Comparison of ENCODE assay signal across 25 mouse cellular contexts in genomic region chr1:128539555-128539954, GRCm38 (mm10). TPM values are rescaled to one million over a fixed set of nuclear protein-coding genes. Genes with fewer than 3 reads are reported as not detected.
A peak's percentile ranks its signal among the peaks of the same experiment; 100 is the strongest.
DNase-seq lines count a peak whose midpoint lies in the region; ATAC-seq and TF ChIP-seq lines count a peak whose summit lies in the region.
"Had no signal": no experiment of that assay in that cellular context is flagged by ENCODE, and none has a peak within 500 bp of the region (broad histone marks: within the 10 kb centered on the region; RNA-seq: fewer than 3 reads in every experiment).

No protein-coding gene starts in this region.

- no peak overlapping the region for H3K4me2 ChIP-seq in forebrain, embryonic 13.5 days
- no peak overlapping the region for H3K4me2 ChIP-seq in forebrain, embryonic 12.5 days
- no peak overlapping the region for H3K4me2 ChIP-seq in forebrain, embryonic 16.5 days (ENCODE audit: low read length)
- H3K4me2 ChIP-seq in hindbrain, postnatal 0 days (ENCODE audit: low read depth, low read length): no peak overlapping the region
- H3K4me2 ChIP-seq in midbrain, embryonic 16.5 days (ENCODE audit: low read length): no peak overlapping the region
- H3K4me2 ChIP-seq: heart, embryonic 13.5 days; intestine, embryonic 15.5 days had no signal

- no peaks in the 10 kb centered on the region for H3K27me3 ChIP-seq in forebrain, embryonic 13.5 days
- peaks cover 4% of the 10 kb centered on the region for H3K27me3 ChIP-seq in forebrain, embryonic 12.5 days
- no peaks in the 10 kb centered on the region for H3K27me3 ChIP-seq in forebrain, embryonic 16.5 days (replicated peaks; ENCODE audit: control insufficient read depth, insufficient read depth, low read length)
- no peaks in the 10 kb centered on the region for H3K27me3 ChIP-seq in hindbrain, postnatal 0 days (ENCODE audit: insufficient read depth, low read length)
- H3K27me3 ChIP-seq in midbrain, embryonic 16.5 days (ENCODE audit: control insufficient read depth, insufficient read depth, low read depth, low read length): no peaks in the 10 kb centered on the region
- H3K27me3 ChIP-seq: intestine, embryonic 15.5 days had no signal

- peak; percentile 25 for DNase-seq in hindbrain, postnatal 0 days (ENCODE audit: low spot score)
- no peak for DNase-seq in lung, adult 18-20 months
- no peak for DNase-seq in frontal cortex, adult 2 months (ENCODE audit: extremely low spot score in 1 of 2, low spot score in 1 of 2)
- DNase-seq in embryo, embryonic 11 days: no peak
- DNase-seq: adrenal gland, postnatal 14 days; cerebellum, adult 18-20 months; cerebellum, postnatal 36 days; gastrocnemius, postnatal 10 days; heart, adult 18-20 months; kidney, postnatal 4 days; lung, postnatal 10 days; retina, postnatal 1 day; right cerebral cortex, postnatal 4 days had no signal

- H3K27ac ChIP-seq in forebrain, embryonic 13.5 days: peak overlapping the region; percentile 33; the same call in 1 of the 2 replicates
- no peak overlapping the region for H3K27ac ChIP-seq in forebrain, embryonic 12.5 days
- peak overlapping the region; percentile 48 for H3K27ac ChIP-seq in forebrain, embryonic 16.5 days (ENCODE audit: low read length)
- no peak overlapping the region for H3K27ac ChIP-seq in hindbrain, postnatal 0 days
- H3K27ac ChIP-seq in midbrain, embryonic 16.5 days (ENCODE audit: low read length): peak overlapping the region; percentile 38
- H3K27ac ChIP-seq: embryonic facial prominence, embryonic 10.5 days; heart, embryonic 13.5 days; intestine, embryonic 15.5 days; liver, embryonic 14.5 days; stomach, postnatal 0 days had no signal

- H3K4me1 ChIP-seq in forebrain, embryonic 13.5 days: 0 out of 2 replicates have a peak, but pooled peaks cover 6% of the 10 kb centered on the region
- H3K4me1 ChIP-seq in forebrain, embryonic 12.5 days: peaks cover 17% of the 10 kb centered on the region
- no peaks in the 10 kb centered on the region for H3K4me1 ChIP-seq in forebrain, embryonic 16.5 days (replicated peaks; ENCODE audit: control insufficient read depth, insufficient read depth, low read length)
- no peaks in the 10 kb centered on the region for H3K4me1 ChIP-seq in hindbrain, postnatal 0 days (ENCODE audit: insufficient read depth, low read length)
- peaks cover 8% of the 10 kb centered on the region for H3K4me1 ChIP-seq in midbrain, embryonic 16.5 days (ENCODE audit: control insufficient read depth, insufficient read depth, low read length)
- H3K4me1 ChIP-seq: intestine, embryonic 15.5 days had no signal

- H3K36me3 ChIP-seq in forebrain, embryonic 13.5 days (ENCODE audit: poor library complexity, severe bottlenecking): no peaks in the 10 kb centered on the region
- no peaks in the 10 kb centered on the region for H3K36me3 ChIP-seq in forebrain, embryonic 12.5 days (replicated peaks)
- no peaks in the 10 kb centered on the region for H3K36me3 ChIP-seq in forebrain, embryonic 16.5 days (ENCODE audit: control insufficient read depth, insufficient read depth)
- H3K36me3 ChIP-seq in hindbrain, postnatal 0 days (ENCODE audit: insufficient read depth, low read length): no peaks in the 10 kb centered on the region
- no peaks in the 10 kb centered on the region for H3K36me3 ChIP-seq in midbrain, embryonic 16.5 days (ENCODE audit: control insufficient read depth, insufficient read depth, low read length)
- H3K36me3 ChIP-seq: embryonic facial prominence, embryonic 10.5 days; G1E; heart, embryonic 13.5 days; intestine, embryonic 15.5 days had no signal

- H3K9ac ChIP-seq in forebrain, embryonic 13.5 days: no peak overlapping the region
- no peak overlapping the region for H3K9ac ChIP-seq in forebrain, embryonic 12.5 days
- H3K9ac ChIP-seq in forebrain, embryonic 16.5 days (replicated peaks; ENCODE audit: low read depth, low read length): no peak overlapping the region
- no peak overlapping the region for H3K9ac ChIP-seq in hindbrain, postnatal 0 days (replicated peaks; ENCODE audit: low read length)
- H3K9ac ChIP-seq in midbrain, embryonic 16.5 days (ENCODE audit: low read depth, low read length): no peak overlapping the region
- H3K9ac ChIP-seq: heart, embryonic 13.5 days; intestine, embryonic 15.5 days; liver, embryonic 14.5 days had no signal

- ATAC-seq in forebrain, embryonic 13.5 days: 0 out of 2 replicates have a peak, but pooled peaks have one; percentile 49
- no peak for ATAC-seq in forebrain, embryonic 12.5 days (ENCODE audit: low FRiP score)
- peak; percentile 75 for ATAC-seq in forebrain, embryonic 16.5 days
- ATAC-seq in hindbrain, postnatal 0 days: no peak
- ATAC-seq in midbrain, embryonic 16.5 days: peak; percentile 46; the same call in 1 of the 2 replicates
- ATAC-seq: CD4-positive, CD25-positive, alpha-beta regulatory T cell, adult 4 months; intestine, embryonic 15.5 days had no signal

- H3K4me3 ChIP-seq in forebrain, embryonic 13.5 days: no peak overlapping the region
- no peak overlapping the region for H3K4me3 ChIP-seq in forebrain, embryonic 12.5 days (replicated peaks)
- no peak overlapping the region for H3K4me3 ChIP-seq in forebrain, embryonic 16.5 days (replicated peaks; ENCODE audit: low read length)
- no peak overlapping the region for H3K4me3 ChIP-seq in hindbrain, postnatal 0 days (ENCODE audit: low read length)
- H3K4me3 ChIP-seq in midbrain, embryonic 16.5 days (ENCODE audit: low read depth, low read length): no peak overlapping the region
- H3K4me3 ChIP-seq: embryonic facial prominence, embryonic 10.5 days; heart, embryonic 13.5 days; intestine, embryonic 15.5 days; myocyte had no signal

- no peak for TF ChIP-seq CTCF in hindbrain, postnatal 0 days (IDR thresholded peaks at IDR 0.05; ENCODE audit: low read depth)

- WGBS in forebrain, embryonic 13.5 days: 58% methylated on average over 10 of the region's 10 CpGs
- 70% methylated on average over 10 of the region's 10 CpGs for WGBS in forebrain, embryonic 12.5 days
- WGBS in forebrain, embryonic 16.5 days: 54% methylated on average over 10 of the region's 10 CpGs
- 33% methylated on average over 10 of the region's 10 CpGs for WGBS in hindbrain, postnatal 0 days
- WGBS in midbrain, embryonic 16.5 days: 33% methylated on average over 10 of the region's 10 CpGs

- no peaks in the 10 kb centered on the region for H3K9me3 ChIP-seq in forebrain, embryonic 13.5 days (replicated peaks)
- H3K9me3 ChIP-seq in forebrain, embryonic 12.5 days: no peaks in the 10 kb centered on the region
- no peaks in the 10 kb centered on the region for H3K9me3 ChIP-seq in forebrain, embryonic 16.5 days (ENCODE audit: control insufficient read depth, low read length)
- H3K9me3 ChIP-seq in hindbrain, postnatal 0 days (ENCODE audit: low read length): no peaks in the 10 kb centered on the region
- no peaks in the 10 kb centered on the region for H3K9me3 ChIP-seq in midbrain, embryonic 16.5 days (replicated peaks; ENCODE audit: control insufficient read depth, low read length, poor library complexity, severe bottlenecking)
- H3K9me3 ChIP-seq: embryonic facial prominence, embryonic 10.5 days; G1E; heart, embryonic 13.5 days; intestine, embryonic 15.5 days had no signal

RNA-seq across cellular contexts. Expression of gene Cxcr4, which starts 52.5 kb away (rescaled TPM):
- 5.8 and 9.1 TPM in 2 replicates for polyA plus RNA-seq in forebrain, embryonic 13.5 days (2015; fragmentation: Nextera tagmentation; extraction: Ambion mirVana)
- 9.5 and 10.1 TPM in 2 replicates for polyA plus RNA-seq in forebrain, embryonic 12.5 days (2016; fragmentation: Nextera tagmentation; extraction: Ambion mirVana)
- polyA plus RNA-seq in forebrain, embryonic 16.5 days (2015; fragmentation: Nextera tagmentation; extraction: Ambion mirVana): 11.3 and 14.4 TPM in 2 replicates
- 76.1 and 95.8 TPM in 2 replicates for total RNA-seq in hindbrain, postnatal 0 days (2014; rRNA removed)
- 5.1 and 5.2 TPM in 2 replicates for polyA plus RNA-seq in hindbrain, postnatal 0 days (2015; fragmentation: Nextera tagmentation; extraction: Ambion mirVana)
- polyA plus RNA-seq in midbrain, embryonic 16.5 days (2015; fragmentation: Nextera tagmentation; extraction: Ambion mirVana): 4.0 and 5.6 TPM in 2 replicates
- polyA plus RNA-seq in frontal cortex, adult 2 months (2012; rRNA removed): 13.0 and 16.4 TPM in 2 replicates
- polyA plus RNA-seq: G1E had no signal

Comparison
In these comparisons a context has a peak if more than half of its experiments do, and no peak if none do; other contexts are left out.
1. ATAC-seq: peak in forebrain, embryonic 13.5 days (single experiment), forebrain, embryonic 16.5 days (single experiment) and midbrain, embryonic 16.5 days (single experiment); none in forebrain, embryonic 12.5 days (single experiment) and hindbrain, postnatal 0 days (single experiment).
2. H3K27ac ChIP-seq: peak in forebrain, embryonic 13.5 days (single experiment), forebrain, embryonic 16.5 days (single experiment) and midbrain, embryonic 16.5 days (single experiment); none in forebrain, embryonic 12.5 days (single experiment) and hindbrain, postnatal 0 days (single experiment).